Mouse (Mus musculus) urinary bladder, postnatal 4 days (tissue): ENCODE data around the gene Carm1.
"Not testable (repeated sequence)": the region's sequence is repeated elsewhere in the genome, so short reads cannot be mapped to it uniquely, and the experiment has no call there.

Source experiments
- DNase-seq, 2 experiments: peaks; one replicate each; pipeline ENCODE4 v3.0.0; 2021 to 2022; ENCODE audit warnings: low spot score in 2 of 2

Gene Carm1

DNA sequence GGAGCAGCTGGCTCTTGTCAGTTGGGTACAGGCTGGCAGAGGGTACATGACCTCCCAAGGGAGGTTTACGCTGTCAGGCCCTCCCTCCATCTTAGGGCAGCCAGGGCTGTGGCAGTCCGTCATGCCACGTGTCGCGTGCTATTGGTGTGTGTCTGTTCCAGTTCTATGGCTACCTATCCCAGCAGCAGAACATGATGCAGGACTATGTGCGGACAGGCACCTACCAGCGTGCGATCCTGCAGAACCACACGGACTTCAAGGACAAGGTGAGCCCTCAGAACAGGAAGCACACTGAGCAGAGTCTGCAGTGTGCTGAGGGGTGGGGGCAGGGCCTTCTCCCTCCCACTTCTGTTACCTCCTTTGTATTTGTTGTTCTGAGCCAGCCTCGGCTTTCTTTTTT is 28.6 kb downstream of the Carm1 start:
- no peak for DNase-seq

DNA sequence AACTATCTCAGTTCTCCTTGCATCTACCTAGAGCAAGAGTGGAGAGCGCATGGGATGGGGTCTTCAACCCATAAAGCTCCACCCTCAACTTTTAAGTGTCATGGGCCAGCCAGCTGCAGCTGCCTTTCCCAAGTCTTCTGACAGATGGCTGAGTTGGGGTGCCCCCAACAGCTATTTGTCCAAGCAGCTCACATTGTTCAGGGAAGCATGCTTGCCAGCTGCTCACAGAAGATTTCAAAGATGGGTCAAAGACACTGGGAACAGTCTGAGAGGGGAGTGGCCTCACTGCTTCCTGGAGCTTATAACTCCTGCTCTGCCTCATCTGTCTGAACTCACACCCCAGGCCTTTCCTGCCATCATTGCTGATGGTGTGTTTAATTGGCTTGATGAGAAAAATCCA is 29.6 kb downstream of the Carm1 start:
- DNase-seq, result no peak

DNA sequence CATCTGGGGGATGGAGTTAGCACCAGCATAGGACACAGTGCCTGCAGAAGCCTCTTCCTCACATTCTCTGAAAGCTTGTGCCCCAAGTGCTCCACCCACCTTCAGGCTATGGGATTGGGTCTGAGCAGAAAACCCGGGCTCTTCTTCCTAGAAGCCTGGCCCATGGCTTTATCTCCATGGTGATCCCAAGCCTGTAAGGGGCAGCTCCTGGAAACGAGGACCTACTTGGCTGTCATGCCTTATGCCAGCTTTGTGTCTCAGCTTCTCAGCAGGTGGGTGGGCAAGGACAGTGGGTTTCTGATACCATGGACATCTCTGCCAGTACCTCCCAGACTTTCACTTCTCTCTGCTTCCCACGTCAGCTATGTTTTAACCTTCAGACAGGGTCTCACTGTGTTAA is 31.5 kb downstream of the Carm1 start:
- no peak for DNase-seq

DNA sequence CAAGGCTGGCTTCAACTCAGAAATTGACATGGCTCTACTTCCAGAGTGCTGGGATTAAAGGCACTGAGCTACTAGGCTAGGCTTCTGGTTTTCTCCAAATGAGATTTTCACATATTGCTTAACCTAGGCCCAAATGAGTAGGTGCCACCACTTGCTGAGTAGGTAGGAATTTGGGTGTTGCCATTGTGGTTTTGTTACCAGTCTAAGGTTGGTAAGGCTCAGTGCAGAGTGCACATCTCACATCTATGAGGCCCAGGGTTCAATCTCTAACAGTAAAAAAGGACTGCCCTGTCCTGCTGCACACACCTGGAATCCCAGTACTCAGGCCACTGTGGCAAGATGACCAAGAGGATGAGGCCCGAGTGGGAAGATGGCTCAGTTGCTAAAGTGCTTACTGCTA is 38.7 kb downstream of the Carm1 start:
- no peak for DNase-seq

DNA sequence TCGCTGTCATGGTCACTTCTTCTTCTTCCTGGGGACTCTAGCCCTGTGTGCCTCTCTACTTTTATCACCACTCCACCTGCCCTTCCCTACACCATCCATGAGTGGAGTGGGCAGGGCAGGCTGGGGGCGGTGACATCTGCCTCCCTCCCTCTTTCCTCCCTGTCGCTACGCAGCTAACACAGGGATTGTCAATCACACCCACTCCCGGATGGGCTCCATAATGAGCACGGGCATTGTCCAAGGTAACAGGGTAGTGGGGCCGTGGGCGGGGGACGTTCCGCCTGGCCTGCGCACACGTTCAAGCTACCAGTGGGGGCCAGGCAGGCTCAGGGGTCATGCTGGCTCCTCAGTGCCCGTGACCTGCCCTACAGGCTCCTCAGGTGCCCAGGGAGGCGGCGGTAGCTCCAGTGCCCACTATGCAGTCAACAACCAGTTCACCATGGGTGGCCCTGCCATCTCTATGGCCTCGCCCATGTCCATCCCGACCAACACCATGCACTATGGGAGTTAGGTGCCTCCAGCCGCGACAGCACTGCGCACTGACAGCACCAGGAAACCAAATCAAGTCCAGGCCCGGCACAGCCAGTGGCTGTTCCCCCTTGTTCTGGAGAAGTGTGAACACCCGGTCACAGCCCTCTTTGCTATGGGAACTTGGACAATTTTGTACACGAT is 41.1 kb downstream of the Carm1 start:
- no peak for DNase-seq

DNA sequence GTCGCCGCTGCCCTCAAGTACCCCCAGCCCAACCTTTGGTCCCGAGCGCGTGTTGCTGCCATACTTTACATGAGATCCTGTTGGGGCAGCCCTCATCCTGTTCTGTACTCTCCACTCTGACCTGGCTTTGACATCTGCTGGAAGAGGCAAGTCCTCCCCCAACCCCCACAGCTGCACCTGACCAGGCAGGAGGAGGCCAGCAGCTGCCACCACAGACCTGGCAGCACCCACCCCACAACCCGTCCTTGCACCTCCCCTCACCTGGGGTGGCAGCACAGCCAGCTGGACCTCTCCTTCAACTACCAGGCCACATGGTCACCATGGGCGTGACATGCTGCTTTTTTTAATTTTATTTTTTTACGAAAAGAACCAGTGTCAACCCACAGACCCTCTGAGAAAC is 41.7 kb downstream of the Carm1 start:
- no peak for DNase-seq

DNA sequence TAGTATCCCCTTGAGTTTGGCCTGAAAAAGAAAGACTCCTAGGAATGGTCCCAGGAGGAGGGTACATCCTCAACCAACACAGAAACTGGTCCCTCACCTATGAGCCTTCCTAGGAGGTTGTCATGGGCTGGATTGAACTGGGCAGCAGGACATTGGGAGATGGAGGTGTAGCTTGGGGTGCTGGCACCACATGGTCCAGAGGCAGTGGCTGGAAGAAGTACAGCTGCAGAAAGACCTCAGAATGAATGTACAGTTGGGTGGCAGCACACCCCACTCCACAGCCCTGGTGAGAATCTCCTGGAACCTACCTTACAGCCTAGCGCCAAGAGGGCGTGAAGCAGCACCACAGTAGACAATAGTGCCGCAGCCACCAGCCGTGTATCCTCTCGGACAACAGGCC is 42.8 kb downstream of the Carm1 start:
- DNase-seq, result no peak

DNA sequence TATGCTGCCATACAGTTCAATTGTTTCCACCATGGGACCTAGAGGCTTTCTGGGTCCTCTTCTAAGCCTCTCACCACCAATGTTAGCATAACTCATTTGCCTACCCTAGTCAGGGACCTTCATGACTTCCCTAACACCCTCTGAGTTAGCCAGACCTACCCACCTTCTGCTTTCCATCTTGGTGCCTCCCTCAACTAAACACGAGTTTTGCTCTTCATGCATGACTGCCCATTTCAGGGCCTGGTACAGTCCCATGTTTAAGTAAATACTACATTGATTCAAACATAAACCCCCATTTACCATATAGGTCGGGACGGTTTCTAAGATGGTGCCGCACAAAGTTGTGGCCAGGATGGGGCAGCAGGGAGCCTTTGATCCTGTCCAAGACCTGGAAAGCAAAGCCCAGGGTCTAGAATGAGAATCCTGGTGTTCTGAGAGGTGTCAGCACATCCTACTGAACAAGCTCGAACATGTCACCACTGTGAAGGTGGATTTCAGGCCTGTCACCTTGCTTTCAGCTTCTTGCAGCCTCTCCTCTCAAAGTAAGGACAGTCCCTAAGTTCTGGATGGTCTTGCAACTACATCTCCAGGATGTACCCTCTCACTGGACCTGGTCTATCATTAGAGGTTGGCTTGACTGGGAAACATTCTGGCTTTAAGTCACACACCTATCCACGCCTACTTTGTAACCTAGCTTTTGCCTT is 44.6 kb downstream of the Carm1 start:
- DNase-seq, result no peak

DNA sequence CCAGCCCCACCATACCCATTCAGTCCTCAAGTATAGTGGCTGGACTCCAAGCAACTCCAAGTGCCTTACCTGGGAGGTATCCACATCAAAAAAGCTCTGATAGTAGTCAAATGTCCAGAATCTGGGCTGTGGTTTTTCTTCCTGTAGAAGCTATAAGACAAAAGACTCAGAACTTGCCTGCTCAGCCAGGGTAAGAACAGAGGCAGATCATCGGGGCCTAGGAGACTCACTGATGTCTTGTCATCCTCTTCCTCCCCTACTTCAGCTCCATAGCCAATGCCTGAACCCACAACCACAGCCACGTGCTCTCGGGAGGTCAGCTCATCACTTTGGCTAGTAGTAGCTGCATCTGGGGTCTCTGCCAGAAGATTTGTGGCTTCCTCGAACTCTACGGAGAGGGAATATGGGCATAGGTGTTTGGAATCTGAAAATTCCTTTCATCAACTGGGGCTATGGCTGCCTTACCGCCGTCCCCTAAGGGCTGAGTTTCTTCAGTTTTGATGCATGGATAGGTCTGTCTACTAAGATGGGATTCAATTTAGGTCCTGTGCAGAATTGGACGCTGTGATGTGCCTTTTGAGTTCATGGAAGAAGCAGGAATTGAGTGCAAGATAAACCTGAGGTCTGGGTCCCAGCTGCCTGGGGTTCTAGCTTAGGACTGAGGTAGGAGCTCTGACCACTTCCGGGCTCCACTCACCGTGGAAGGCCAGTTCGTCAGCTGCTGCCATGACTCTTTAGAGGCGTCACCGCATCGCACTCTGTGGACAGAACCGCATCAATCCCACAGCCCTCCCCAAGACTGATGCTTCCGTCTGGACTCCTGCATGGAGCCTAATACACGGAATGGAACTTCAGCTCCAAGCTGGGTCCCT is 45.4 kb downstream of the Carm1 start:
- no peak for DNase-seq

DNA sequence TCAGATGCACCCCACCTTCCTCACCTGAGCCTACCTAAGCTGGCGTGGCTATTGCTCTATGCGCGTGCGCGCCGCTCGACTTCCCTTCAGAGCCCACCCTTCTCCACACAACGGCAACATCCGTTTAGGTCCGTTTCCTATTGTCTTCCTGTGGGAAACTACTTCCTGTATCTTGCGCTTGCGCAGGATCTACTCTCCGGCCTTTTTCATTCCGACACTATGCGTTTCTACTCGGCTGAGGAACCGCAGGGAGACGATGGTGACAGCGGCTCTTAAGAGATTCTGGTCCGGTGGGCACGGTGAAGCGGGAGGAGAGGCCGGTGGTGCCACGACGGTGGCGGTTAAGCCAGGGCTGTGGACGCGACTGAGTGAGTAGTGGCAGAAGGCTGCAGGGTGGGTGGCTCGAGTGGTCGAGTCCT is 46.0 kb downstream of the Carm1 start, which contains the start of the genes Timm29 and Yipf2:
Gene Timm29 (plus strand): TSS at position 20 of the 419 bp plus-strand sequence.
Gene Yipf2 (minus strand): TSS at position 126 of the 419 bp plus-strand sequence.
- DNase-seq, result peak; percentile 82 to 85

DNA sequence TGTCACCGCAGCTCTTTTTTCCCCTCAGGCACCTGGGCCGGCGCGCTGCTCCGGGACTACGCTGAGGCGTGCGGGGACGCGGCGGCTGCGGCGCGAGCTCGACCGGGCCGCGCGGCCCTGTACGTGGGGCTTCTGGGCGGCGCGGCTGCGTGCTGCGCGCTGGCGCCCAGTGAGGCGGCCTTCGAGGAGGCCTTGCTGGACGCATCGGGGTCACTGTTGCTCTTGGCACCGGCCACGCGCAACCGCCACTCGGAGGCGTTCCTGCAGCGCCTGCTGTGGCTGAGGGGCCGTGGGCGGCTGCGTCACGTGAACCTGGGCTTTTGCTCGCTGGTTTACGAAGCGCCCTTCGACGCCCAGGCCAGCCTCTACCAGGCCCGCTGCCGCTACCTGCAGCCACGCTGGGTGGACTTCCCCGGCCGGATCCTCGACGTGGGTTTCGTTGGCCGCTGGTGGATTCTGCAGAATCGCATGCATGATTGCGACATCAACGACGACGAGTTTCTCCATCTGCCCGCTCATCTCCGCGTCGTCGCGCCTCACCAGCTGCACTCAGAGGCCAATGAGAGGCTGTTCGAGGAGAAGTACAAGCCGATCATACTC is 46.5 kb downstream of the Carm1 start:
- DNase-seq, result peak in 1 of 2 experiments; percentile 51

DNA sequence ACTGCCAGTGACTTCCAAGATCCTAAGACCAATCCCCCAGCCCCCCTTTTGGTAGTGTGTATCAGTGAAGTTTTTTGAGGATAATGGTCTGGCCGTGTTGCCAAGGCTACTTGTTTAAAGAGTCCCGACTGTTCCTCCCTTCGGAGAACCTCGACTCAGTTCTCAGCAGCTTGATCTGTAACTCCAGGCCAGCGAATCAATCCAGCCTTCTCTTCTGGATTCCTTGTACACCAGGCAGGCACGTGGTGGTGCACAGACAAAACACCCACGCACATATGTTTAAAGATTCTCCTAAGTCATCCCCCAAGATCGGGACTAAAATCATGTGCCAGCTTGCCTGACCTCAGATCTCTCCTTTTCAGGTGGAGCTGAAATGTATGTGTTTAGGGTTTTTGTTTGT is 47.7 kb downstream of the Carm1 start:
- DNase-seq, result not testable (repeated sequence)

DNA sequence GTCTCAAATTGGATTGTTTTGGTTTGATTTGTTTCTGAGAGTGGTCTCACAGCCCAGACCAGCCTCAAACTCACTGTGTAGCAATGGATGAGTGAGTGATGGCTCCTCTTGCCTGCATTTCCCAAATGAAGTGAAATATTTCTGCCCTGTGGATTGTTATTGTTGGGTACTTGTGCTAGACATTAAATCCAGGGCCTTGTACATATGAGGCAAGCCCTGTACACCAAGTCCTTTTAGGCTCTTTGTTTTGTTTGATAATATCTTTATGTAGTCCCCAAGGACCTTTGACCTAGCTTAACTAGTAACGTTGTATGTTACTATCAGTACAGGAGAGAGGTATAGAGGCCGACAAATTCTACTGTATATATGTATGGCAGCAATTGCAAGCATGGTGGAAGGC is 48.1 kb downstream of the Carm1 start:
- DNase-seq, result no peak

DNA sequence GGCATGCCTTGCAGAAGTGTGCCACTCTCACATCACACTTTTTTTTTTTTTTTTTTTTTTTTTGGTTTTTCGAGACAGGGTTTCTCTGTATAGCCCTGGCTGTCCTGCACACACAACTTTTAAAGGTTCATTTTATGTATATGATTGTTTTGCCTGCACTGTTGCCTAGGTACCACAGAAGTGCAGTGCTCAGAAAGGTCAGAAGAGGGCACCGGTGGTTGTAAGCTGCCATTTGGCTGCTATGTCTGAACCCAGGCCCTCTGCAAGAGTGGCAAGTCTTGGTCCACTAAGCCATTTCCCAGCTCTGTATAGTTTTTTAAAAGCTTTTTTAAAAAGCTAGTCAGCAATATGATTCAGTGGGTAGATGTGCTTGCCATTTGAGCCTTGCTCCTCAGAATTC is 51.5 kb downstream of the Carm1 start:
- DNase-seq, result no peak

DNA sequence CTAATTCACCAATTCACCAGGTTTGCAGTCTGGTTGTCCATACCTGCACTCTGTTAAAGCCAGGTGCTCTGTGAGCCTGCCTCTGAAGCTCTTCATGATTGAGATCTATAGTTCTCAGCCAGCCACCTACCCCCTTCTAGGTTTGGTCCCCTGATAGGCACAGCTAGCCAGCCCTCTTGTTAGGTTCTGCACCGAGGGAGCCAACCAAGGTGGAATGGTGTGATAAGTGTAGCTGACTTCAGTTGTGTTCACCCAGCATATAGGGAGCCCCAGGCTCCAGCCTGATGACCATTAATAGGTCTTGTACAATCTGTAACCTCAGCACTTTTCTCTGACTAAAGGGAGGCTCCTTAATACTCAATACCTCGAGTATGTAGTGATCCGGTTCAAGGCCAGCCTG is 53.5 kb downstream of the Carm1 start:
- no peak for DNase-seq

DNA sequence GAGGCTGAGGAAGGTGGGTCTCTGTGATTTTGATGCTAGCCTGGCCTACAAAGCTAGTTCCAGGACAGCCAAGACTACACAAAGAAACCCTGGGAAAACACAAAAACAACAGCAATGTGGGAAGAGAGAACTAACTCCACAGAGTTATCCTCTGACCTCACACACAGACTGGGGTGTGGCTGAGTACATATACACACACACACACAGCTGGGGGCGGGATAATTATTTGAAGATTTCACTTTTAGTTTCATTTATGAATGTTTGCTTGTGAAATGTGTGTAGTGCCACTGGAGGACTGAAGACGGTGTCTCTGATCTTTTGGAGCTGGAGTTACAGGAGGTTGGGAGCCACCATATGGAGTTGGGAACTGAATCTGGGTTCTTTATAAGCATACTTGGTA is 54.4 kb downstream of the Carm1 start:
- DNase-seq, result no peak

DNA sequence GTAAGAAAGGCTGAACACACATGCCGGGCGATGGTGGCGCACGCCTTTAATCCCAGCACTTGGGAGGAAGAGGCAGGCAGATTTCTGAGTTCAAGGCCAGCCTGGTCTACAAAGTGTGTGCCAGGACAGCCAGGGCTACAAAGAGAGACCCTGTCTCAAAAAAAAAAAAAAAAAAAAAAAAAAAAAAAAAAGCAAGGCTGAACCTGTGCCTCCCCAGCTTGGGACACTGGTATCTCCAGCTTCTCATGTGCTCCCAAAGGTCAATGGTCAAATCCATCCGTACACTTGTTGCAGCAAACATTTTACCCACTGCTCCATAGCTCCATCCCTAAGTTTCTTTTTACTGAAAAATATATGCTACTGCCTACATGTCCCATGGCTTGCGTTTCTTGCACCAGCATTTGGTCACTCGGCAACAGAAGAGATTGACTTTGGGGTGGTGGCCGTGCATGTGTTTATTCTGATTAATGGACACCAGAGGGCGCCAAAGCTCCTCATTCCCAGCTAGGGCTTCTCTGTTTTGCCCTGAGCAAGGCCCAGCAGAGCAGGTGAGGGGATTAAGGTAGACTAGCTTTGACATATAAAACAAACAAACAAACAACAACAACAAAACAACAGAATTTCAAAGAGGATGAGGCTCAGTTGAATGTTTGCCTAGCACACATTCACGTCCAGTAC is 55.2 kb downstream of the Carm1 start:
- DNase-seq, result peak in 1 of 2 experiments; percentile 54

DNA sequence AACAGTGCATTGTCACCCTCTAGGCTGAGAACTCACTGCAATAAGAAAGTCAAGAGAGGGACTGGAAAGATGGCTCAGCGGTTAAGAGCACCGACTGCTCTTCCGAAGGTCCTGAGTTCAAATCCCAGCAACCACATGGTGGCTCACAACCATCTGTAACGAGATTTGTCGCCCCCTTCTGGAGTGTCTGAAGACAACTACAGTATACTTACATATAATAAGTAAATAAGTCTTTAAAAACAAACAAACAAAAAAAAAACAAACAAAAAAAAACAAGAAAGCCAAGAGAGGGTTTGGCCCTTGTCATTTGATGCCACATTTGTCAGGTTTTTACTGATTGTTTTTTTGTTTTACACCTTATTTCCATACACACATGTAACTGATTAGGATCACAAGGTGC is 57.4 kb downstream of the Carm1 start:
- no peak for DNase-seq

DNA sequence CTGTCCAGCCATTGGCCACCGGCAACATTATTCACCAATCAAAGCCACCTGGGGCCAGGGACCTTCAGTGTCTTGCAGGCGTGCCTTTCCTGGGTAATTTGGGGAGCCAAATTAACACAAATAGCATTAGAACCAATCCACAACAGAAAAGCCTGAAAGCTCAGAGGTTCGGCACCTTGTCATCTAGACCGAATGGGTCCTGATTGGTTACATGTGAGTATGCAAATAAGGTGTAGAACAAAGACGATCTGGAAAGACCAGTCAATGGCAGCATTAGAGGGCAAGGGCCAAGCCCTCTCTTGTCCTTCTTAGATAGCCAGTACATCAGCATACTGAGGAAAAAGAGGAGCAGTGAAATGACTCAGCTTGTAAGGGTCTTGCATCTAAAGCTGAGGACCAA is 59.2 kb downstream of the Carm1 start:
- DNase-seq, result no peak

DNA sequence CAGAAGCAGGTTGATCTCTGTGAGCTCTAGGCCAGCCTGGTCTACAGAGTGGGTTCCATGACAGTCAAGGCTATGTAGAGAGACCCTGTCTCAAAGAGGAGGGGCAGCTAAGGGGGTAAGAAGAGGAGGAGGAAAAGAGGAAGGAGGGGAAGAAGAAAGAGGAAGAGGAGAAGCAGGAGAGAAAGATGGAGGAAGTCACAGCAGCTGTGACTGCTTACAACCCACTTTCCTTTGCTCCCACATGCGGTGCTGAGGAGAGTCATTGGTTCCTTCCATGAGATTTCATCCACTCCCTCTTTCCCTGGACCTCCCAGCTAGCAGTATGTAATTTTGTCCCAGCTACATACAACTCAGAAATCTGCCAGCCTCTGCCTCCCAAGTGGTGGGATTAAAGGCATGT is 60.0 kb downstream of the Carm1 start:
- no peak for DNase-seq

DNA sequence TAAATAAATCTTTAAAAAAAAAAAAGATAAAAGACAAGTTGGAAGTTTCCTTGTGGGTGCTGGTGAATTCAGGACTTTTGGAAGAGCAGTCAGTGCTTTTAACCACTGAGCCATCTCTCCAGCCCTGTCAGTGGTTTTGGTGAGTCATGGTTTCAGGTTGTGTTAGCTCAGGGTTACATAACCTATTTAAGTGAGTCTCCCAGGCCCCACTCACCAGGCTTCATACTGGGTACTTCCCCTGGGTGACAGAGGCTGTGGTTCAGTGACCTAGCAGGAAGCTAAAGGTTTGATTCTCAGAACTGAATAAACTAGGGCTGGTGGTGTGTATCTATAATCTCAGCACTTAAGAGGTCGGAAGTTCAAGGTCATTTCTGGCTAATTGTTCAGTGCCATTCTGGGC is 63.2 kb downstream of the Carm1 start:
- no peak for DNase-seq
